Mouse (Mus musculus) embryonic fibroblast, embryonic 13.5 days (primary cell): ENCODE measurements at regions not wholly inside any gene's neighbourhood (a gene's known extent, or its start where the extent isn't known, plus 50 kb on each side); places are given as distances from the start of the nearest gene placed in this dataset.
"Not testable (repeated sequence)": the region's sequence is repeated elsewhere in the genome, so short reads cannot be mapped to it uniquely, and the experiment has no call there.

ENCODE experiments used
- H3K27ac ChIP-seq: 2 replicates; pipeline ENCODE4 v1.5.1; 2012; ENCODE audit warnings: low read length, control low read depth, inconsistent platforms; ENCODE audit not compliant: insufficient read depth
- H3K4me1 ChIP-seq: 2 replicates; pipeline ENCODE4 v1.6.1; 2011; ENCODE audit warnings: low read length; ENCODE audit not compliant: control insufficient read depth, insufficient read depth
- H3K4me3 ChIP-seq: 2 replicates; pipeline ENCODE4 v1.5.1; 2011; ENCODE audit warnings: mild to moderate bottlenecking, control low read depth, low read length; ENCODE audit not compliant: insufficient read depth
- CTCF ChIP-seq: IDR thresholded peaks from 2 replicates; pipeline ENCODE4 v1.5.1; 2011; ENCODE audit warnings: mild to moderate bottlenecking, control low read depth, low read length, moderate library complexity, borderline replicate concordance; ENCODE audit not compliant: insufficient read depth
- POLR2A ChIP-seq: IDR thresholded peaks from 2 replicates; pipeline ENCODE4 v1.6.1; 2011; ENCODE audit warnings: low read depth, mild to moderate bottlenecking, control low read depth, low read length, moderate library complexity

DNA sequence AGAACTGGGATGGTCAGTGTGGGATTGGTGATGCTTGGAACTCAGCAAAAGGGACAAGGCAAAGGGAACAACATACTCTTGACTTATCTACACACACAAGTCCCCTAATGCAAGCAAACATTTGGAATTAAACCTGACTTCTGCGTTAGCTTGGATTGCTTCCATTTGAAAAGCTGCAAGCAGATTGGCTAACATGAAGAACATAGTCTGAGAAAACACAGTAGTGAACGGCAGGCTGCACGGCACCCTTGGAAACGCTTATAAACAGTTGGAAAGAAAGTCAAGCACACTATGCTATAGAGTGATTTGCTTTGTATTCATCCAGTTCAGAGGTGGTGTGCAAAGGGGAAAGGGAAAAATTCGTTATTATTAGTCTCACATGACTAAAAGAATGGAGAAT is 387.9 kb upstream of the Igfbp7 start:
- TF ChIP-seq POLR2A (no peak), CTCF (no peak)
- no peak overlapping the region for H3K27ac ChIP-seq
- no peak overlapping the region for H3K4me3 ChIP-seq
- H3K4me1 ChIP-seq = no peaks in the 10 kb centered on the region

DNA sequence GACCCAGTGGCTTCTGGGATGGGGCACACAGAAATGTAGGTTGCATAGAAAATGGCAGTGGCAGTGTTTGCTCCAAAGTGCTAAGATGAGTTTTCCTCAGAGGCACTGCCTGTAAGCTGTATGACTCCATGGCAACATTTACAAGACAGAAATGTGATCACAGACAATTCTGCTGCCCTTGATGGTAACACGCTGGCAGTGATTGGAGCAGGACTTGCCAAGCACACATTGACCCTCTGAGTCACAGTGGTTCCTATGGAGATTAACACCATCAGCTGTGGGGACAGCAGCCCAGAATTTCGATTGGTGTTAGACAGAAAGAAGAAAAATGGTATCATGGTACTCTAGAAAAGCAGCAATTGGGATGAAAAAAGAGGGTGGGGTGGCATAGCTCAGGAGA is 376.1 kb upstream of the Igfbp7 start:
- Histone ChIP-seq H3K4me3 (no peak overlapping the region), H3K27ac (no peak overlapping the region), H3K4me1 (no peaks in the 10 kb centered on the region)
- TF ChIP-seq CTCF (no peak), POLR2A (no peak)

DNA sequence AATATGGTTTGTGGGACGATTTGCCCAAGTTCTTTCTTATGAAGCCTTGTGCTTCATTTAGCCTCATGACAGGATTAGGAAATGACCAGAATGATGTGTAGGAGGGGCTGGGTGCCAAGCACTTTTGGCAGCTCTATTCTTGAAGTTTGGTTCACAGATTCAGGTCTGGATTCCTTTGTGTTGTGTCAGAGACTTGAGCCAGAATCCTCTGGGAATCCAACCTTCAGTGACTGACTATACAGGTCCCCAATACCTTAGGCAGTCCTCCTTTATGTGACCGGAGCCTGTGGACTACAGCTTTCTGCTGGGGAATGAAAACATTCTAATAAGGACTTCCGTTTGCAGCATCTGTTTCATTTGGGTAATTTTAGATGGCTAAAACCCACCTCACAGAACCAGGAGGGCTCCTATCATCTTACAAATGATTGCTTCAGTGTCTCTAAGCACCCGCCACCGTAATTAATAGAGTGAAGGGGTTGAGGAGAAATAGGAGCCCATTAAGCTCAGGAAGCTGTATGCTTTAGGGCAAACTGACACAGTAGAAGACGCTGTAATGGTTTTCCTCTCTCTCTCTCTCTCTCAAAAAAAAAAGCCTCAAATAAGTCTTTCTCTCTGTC is 354.7 kb upstream of the Igfbp7 start:
- no peak overlapping the region for H3K27ac ChIP-seq
- TF ChIP-seq POLR2A = no peak
- no peak for TF ChIP-seq CTCF

DNA sequence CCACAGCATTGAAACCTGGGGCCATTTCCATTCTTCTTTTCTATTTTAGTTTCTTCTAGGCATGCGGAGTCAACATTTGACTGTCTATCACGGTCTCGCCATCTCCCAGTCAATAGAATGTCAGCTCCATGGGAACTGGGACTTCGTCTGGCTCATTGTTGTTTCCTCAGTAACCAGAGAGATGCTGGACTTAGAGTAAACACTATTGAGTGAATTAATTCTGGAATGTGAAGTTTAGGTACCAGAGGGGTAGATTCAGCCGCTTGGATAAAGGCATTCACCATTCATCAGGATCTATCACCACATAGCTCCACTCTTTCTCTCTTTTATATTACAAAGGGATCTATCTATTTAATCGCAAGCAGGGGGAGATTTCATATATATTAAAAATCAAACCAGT is 354.2 kb upstream of the Igfbp7 start:
- H3K4me1 ChIP-seq = no peaks in the 10 kb centered on the region
- no peak for TF ChIP-seq POLR2A
- TF ChIP-seq CTCF = no peak
- H3K27ac ChIP-seq = no peak overlapping the region
- no peak overlapping the region for H3K4me3 ChIP-seq

More for the DNA sequence above, 354.7 kb upstream of the Igfbp7 start:
- no peaks in the 10 kb centered on the region for H3K4me1 ChIP-seq
- no peak overlapping the region for H3K4me3 ChIP-seq

DNA sequence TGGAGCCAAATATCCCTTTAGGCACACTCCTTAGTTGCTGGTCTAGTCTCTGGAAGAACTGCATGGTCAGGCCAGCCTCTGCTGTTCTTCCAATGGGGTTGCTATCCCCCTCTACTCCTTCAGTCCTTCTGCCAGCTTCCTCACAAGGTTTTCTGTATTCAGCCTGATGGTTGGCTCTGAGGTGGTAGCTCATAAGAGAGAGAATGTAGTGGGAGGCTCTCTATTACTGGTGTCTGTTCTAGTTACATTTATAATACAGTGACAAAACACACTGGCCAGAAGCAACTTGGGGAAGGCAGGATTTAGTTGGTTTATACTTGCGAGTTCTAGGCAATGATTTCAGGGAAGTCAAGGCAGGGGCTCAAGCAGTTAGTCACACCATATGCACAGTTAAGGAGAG is 341.1 kb upstream of the Igfbp7 start:
- H3K4me1 ChIP-seq = no peaks in the 10 kb centered on the region
- H3K27ac ChIP-seq = no peak overlapping the region
- H3K4me3 ChIP-seq = no peak overlapping the region
- TF ChIP-seq CTCF (no peak), POLR2A (no peak)

DNA sequence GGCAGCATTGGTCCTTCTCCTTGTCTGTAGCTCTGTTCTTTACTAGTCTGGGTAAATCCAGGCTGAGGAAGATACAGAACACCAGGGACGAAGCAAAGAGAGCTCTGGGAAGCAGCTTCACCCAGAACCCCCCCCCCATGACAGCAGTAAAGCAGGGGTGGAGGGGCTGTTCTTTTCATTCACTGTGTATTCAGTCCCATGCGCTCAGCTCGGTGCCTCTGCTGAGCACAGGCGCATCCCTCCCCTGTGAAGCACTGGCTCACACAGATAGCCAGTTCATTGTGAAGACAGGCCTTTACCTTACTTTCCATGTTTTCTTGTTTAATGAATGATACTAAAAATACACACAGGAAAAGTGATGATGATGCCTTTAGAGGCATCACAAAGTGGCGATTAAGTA is 338.8 kb upstream of the Igfbp7 start:
- TF ChIP-seq POLR2A (no peak), CTCF (no peak)
- H3K27ac ChIP-seq = no peak overlapping the region
- no peak overlapping the region for H3K4me3 ChIP-seq
- no peaks in the 10 kb centered on the region for H3K4me1 ChIP-seq

DNA sequence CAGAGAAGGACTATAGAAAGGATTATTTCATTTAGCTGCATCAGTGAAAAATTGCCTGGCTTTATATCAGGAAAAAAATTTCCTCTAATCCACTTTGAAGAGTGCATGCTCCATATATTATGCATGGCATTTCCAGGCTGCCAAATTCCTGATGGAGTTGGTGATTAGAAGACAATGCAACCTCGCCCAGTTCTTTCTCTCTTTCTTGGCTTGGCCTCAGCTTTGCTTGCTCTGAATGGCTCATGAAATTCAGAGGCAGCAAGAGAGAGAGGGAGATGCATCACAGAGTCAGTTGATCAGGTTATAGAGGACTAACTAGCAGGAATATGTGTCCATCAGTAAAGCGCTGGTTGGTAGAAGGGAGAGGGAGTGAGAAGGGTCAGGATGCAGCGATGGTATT is 335.6 kb upstream of the Igfbp7 start:
- no peak overlapping the region for H3K4me3 ChIP-seq
- TF ChIP-seq POLR2A (no peak), CTCF (no peak)
- H3K4me1 ChIP-seq = no peaks in the 10 kb centered on the region
- H3K27ac ChIP-seq = no peak overlapping the region

DNA sequence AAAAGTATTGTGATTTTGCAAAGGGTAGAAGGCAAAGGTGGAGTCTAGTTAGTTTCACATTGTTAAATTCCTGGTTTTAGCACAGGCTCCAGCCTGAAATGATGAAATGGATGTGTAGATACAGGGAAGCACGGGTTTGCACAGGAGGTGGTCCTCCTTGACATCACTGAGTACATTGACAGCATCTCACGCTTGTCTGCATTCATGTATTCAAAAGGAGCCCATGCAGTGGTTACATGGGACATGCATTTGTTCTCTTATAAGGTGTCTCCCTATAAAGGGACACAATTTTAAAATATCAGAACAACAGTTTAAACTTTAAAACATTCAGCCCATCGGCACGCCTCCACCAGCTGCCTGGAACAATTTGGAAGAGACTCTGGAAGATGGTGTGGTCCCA is 322.4 kb upstream of the Igfbp7 start:
- not testable (repeated sequence) for H3K4me3 ChIP-seq, H3K4me1 ChIP-seq, H3K27ac ChIP-seq

DNA sequence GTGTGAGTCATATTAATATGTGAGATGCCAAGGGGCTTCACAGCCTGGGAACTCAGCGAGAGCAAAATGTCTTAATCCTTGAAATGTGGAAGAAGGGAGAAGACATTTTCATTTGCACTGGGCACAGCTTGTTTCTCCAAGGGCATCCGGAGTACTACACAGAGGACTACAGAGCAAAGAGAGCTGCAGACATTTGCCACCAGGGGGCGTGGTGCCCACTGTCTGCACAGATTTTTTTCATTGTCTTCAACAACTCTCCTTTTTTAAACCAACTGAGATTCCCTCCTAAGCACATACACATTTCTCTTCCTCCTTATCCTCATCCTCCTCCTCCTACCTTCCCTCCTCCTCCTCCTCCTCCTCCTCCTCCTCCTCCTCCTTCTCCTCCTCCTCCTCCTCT is 273.8 kb upstream of the Igfbp7 start:
- TF ChIP-seq POLR2A (no peak), CTCF (no peak)
- H3K27ac ChIP-seq = no peak overlapping the region

DNA sequence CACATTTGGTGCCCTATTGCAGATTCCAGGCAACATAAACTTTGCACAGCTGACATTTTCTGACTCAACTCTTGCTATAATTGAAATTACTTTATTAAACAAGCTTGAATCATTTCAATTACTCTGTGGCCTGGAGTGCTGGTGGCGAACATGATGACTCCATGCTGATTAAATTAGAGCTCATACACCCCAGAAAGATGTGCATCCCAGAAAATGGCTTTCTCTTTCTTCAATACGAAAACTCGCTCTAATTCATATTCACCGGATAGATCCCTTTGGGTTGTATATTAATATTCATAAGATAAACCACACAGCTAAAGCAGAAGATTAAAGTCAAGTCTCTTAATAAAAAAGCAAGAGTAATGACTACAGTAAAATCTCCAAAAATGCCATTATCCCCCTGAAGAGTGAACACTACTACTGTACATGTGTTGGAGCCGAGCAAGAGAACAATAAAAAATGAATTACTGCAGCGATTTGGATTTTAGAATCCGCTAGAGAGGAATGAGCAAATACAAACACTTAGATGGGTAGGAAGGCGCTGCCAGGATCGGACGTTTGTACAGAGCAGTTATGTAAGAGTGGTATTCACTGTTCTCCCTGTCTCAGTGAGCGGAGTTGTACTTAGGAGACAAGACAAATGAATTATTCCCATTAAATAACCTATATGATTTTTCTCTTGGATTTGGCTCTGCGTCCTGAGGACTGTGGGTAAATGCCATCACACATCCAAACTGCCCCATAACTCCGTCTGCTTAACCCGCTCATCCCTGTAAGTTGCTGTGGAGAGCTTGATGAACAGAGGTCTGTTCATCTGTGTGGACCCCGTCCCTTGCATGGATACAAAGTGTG is 264.5 kb upstream of the Igfbp7 start:
- H3K4me1 ChIP-seq = no peaks in the 10 kb centered on the region
- TF ChIP-seq POLR2A = no peak
- TF ChIP-seq CTCF = no peak
- no peak overlapping the region for H3K27ac ChIP-seq
- H3K4me3 ChIP-seq = no peak overlapping the region

More for the DNA sequence above, 273.8 kb upstream of the Igfbp7 start:
- Histone ChIP-seq H3K4me3 (no peak overlapping the region), H3K4me1 (no peaks in the 10 kb centered on the region)

DNA sequence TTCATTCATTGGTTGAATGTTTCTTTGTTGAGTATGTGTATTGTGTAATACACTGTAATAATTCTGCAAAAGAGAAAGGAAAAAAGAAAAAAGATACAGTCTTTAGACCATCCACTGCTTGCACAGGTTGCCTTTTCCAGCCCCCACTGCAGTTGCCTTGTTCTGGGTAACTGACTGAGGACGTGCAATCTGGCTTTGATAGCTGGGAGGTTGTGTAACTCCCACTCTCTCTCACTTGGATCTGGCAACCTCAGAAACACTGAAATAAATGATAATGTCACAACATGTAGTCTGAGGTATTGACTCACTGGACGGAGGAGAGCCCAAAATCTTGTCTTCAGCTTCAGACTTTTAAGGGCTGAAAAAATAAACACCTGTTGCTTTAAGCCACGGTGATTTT is 255.3 kb upstream of the Igfbp7 start:
- Histone ChIP-seq H3K27ac (no peak overlapping the region), H3K4me1 (no peaks in the 10 kb centered on the region), H3K4me3 (no peak overlapping the region)
- TF ChIP-seq POLR2A = no peak
- no peak for TF ChIP-seq CTCF
